Mouse (Mus musculus) kidney, adult 2 months (tissue): ENCODE measurements around the gene Tmigd3. TPM values are rescaled to one million over a fixed set of nuclear protein-coding genes. Genes with fewer than 3 reads are reported as not detected.

ENCODE experiments used
- DNase-seq: peaks from one replicate; pipeline ENCODE4 v3.0.0; 2021
- H3K27ac ChIP-seq: fragments of 200-500 bp; 2 replicates; pipeline ENCODE4 v1.5.1; 2012; ENCODE audit warnings: low read depth, low read length, control low read depth, inconsistent platforms; ENCODE audit not compliant: insufficient read depth
- H3K27me3 ChIP-seq: fragments of 200-500 bp; replicated peaks from 2 replicates; pipeline ENCODE4 v1.6.1; 2012; ENCODE audit warnings: mild to moderate bottlenecking, moderate library complexity, low read length, inconsistent platforms; ENCODE audit not compliant: control insufficient read depth, insufficient read depth
- H3K36me3 ChIP-seq: fragments of 200-500 bp; 2 replicates; pipeline ENCODE4 v1.6.1; 2012; ENCODE audit warnings: mild to moderate bottlenecking, moderate library complexity, low read length, inconsistent platforms; ENCODE audit not compliant: control insufficient read depth, insufficient read depth
- H3K4me1 ChIP-seq: fragments of 200-500 bp; 2 replicates; pipeline ENCODE4 v1.6.1; 2011; ENCODE audit warnings: low read length; ENCODE audit not compliant: control insufficient read depth, insufficient read depth
- H3K4me3 ChIP-seq: fragments of 200-500 bp; 2 replicates; pipeline ENCODE4 v1.5.1; 2011; ENCODE audit warnings: mild to moderate bottlenecking, low read depth, low read length, control low read depth; ENCODE audit not compliant: insufficient read depth
- CTCF ChIP-seq: fragments of 200-500 bp; conservative IDR thresholded peaks from 2 replicates; pipeline ENCODE4 v1.5.1; 2011; ENCODE audit warnings: low read depth, mild to moderate bottlenecking, control low read depth, low read length, moderate library complexity, mixed read lengths; ENCODE audit not compliant: insufficient read depth, insufficient read length
- POLR2A ChIP-seq: fragments of 200-500 bp; IDR thresholded peaks from one replicate; pipeline ENCODE4 v1.6.1; 2011; ENCODE audit warnings: low read depth, low read length, control low read depth
- WGBS: fragments of 180-500 bp; shearing (Covaris S2); methylation state at CpG from one replicate; pipeline ENCODE4 v1.1.7; 2018; 5-methylcytosine and 5-hydroxymethylcytosine counted together
- polyA plus RNA-seq: library from polyadenylated mRNA; depleted of rRNA; stranded (reverse); fragments of >200 nt; gene quantifications from 2 replicates; pipeline ENCODE4 v1.2.3, GENCODE M21; 2012

Gene Tmigd3
- polyA plus RNA-seq, 1 experiment: 0.28 TPM

DNA sequence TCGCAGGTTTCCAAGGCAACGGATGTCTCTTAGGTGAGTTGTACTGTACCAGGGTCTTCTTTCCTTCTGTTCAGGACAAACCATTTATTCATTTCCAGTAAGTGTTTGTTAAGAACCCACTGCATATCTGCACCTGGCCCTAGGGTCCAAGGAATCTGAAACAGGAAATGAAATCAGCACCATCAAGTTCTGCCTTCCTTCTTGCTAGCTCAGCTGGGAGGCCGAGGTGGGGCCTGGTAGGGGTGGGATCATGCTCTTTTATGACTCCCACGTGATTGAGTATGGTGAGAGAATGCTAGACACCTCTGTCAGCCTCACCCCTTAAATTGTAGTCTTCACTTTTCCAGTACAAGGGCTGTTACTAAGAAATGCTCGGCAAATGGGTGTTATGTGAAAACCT, 13.2 kb upstream of the Tmigd3 start:
- TF ChIP-seq POLR2A: no peak
- TF ChIP-seq CTCF: no peak
- Histone ChIP-seq H3K27me3 (no peaks in the 10 kb centered on the region), H3K36me3 (no peaks in the 10 kb centered on the region), H3K4me3 (no peak overlapping the region), H3K27ac (no peak overlapping the region), H3K4me1 (no peaks in the 10 kb centered on the region)
- WGBS: 75% methylated on average over 5 of the region's 5 CpGs
- DNase-seq: no peak

DNA sequence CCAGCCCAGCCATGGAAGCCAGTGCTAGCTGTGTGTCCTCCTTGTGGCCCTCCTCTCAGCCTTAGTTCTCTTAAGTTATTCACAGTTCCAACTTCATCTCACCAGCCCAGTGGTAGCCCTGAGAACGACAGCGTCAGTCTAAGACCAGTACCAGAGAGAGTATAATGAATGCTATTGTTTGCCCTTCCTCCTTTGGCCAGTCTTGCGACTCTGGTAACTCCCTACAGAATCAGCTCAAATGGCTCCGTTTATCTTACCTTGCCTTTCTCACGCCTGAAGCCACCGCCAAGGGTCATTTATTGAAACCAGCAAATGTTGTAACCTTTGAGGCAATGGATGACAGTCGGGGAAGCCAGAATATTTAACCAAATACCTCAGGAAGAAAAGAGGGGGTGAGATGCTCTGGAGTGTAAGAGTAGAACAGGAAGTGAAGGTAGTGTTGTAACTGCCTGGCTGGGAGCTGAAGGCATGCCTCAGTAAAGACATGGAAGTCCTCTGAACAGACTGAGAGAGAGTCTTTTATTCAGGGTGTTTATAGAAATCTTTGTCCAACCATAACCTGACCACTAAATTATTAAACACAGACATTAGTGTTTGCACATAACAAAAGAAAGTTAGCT, 8.8 kb upstream of the Tmigd3 start:
- WGBS: 47% methylated on average over 7 of the region's 7 CpGs
- Histone ChIP-seq H3K36me3 (no peaks in the 10 kb centered on the region), H3K4me3 (no peak overlapping the region), H3K27ac (no peak overlapping the region), H3K4me1 (no peaks in the 10 kb centered on the region; the same call in 1 of the 2 replicates), H3K27me3 (no peaks in the 10 kb centered on the region)
- DNase-seq: no peak
- TF ChIP-seq CTCF (no peak), POLR2A (no peak)

DNA sequence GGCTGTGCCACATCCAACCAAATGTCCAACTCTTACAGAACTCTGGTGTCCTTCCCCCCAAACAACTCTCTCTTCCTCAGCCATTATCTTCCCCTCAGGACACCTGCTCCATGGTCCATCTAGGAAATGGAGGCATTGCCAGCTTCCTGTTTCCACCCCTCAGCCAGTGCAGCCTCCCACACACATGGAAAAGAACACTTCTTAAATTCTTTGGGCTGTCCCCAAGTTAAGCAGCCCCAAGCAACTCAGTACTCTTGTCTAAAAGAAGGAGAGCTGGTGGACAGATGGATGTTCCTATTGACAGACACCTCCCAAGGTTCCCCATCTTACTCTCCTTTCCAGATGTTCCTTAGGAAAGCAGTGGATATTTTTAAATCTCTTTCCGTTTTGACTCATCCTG, 6.6 kb upstream of the Tmigd3 start:
- Histone ChIP-seq H3K27ac (no peak overlapping the region), H3K4me1 (no peaks in the 10 kb centered on the region; the same call in 1 of the 2 replicates), H3K27me3 (no peaks in the 10 kb centered on the region), H3K4me3 (no peak overlapping the region), H3K36me3 (no peaks in the 10 kb centered on the region)
- TF ChIP-seq POLR2A (no peak), CTCF (no peak)
- WGBS: 73% methylated on average over 1 of the region's 1 CpGs
- no peak for DNase-seq

DNA sequence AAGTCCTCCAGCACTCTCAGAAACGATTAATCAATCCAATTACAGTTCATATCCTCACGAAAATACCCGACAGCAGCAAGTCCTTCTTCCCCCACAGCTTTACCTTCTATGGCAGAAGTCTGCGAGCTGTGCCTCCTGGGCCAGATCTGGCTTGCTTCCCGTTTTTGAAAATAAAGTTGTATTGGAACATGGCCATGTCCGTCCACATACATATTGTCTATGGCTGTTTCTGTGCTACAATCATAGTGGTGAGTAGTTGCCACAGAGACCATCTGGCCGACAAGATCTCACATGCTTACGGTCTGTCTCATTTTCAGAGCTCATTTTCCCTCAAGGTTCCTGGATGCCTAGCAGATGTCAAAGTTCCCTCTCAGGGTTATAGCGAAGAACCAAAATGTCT, 5.6 kb upstream of the Tmigd3 start:
- H3K4me1 ChIP-seq: no peaks in the 10 kb centered on the region; the same call in 1 of the 2 replicates
- no peaks in the 10 kb centered on the region for H3K27me3 ChIP-seq
- no peak overlapping the region for H3K4me3 ChIP-seq
- no peak for DNase-seq
- TF ChIP-seq CTCF (no peak), POLR2A (no peak)
- WGBS: 73% methylated on average over 9 of the region's 9 CpGs
- H3K27ac ChIP-seq: no peak overlapping the region
- no peaks in the 10 kb centered on the region for H3K36me3 ChIP-seq

DNA sequence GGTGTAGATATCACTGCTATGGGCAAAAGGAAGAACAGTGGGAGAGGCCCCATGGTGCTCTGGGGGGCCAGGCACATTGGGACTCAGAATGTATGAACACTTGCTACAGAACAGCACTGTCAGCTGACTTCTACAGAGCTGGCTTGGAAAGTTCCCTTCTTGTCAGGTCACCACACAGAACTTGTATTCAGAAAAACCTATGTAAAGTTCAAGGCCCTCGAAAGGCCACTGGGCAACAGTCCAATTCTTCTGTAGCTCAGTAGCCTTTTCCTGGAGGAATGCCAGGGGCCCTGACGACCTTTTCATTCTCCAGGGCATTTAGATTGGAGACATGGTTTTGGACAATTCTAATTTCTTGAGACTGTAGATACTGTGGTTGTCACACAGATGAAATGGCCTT, 2.6 kb upstream of the Tmigd3 start:
- H3K27ac ChIP-seq: no peak overlapping the region
- peak; percentile 67 for DNase-seq

DNA sequence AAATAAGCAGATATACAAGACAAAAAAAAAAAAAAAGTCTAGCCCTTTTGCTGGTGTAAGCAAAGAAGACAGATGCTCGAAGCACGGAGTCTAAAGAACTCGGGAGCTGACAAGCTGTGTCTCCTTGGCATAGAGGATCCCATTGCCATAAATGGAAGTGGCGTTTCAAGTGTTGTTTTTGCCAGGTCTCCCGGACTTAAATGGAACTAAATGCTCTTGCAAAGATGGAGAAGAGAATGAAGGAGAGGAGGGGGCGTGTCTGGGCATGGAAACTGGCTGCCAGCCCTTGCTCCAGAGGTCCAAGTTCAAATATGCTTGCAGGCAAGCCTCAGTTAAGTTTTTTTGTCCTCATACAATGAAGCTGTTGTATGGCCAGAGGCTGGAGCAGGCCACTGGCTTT, 1.3 kb downstream of the Tmigd3 start:
- no peak overlapping the region for H3K4me3 ChIP-seq
- TF ChIP-seq POLR2A (no peak), CTCF (no peak)
- H3K36me3 ChIP-seq: no peaks in the 10 kb centered on the region
- DNase-seq: peak; percentile 68
- H3K27ac ChIP-seq: no peak overlapping the region
- WGBS: 34% methylated on average over 6 of the region's 6 CpGs
- H3K4me1 ChIP-seq: peaks cover 9% of the 10 kb centered on the region
- no peaks in the 10 kb centered on the region for H3K27me3 ChIP-seq

More for the DNA sequence above, 2.6 kb upstream of the Tmigd3 start:
- Histone ChIP-seq H3K4me1 (peaks cover 6% of the 10 kb centered on the region), H3K36me3 (no peaks in the 10 kb centered on the region), H3K4me3 (no peak overlapping the region), H3K27me3 (no peaks in the 10 kb centered on the region)
- WGBS: 9% methylated on average over 2 of the region's 2 CpGs
- TF ChIP-seq CTCF (no peak), POLR2A (no peak)

DNA sequence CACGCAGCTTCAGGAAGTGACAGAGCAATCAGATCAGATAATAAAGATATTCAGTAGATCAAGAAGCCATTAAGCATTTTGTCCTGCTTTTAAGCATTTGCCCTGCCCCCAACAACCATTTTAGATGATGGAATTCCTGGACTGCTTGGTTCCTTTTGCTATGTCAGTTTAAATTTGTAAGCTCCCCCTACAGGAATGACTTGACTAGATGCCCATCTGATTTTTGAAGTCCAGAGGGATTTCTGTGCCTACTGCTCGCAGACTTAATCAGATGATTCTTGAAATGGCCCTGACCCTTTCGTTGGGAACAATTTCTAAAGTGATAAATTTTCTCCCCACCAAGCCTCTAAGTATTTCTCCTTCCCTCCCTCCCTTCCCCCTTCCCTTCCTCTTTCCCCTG, 1.9 kb downstream of the Tmigd3 start:
- Histone ChIP-seq H3K36me3 (no peaks in the 10 kb centered on the region), H3K4me1 (peaks cover 9% of the 10 kb centered on the region), H3K27me3 (no peaks in the 10 kb centered on the region), H3K4me3 (no peak overlapping the region), H3K27ac (no peak overlapping the region)
- TF ChIP-seq CTCF (no peak), POLR2A (no peak)
- no peak for DNase-seq
- WGBS: 45% methylated on average over 3 of the region's 3 CpGs
